Mouse (Mus musculus): ENCODE data around the gene Sema3f. TPM values are rescaled to one million over a fixed set of nuclear protein-coding genes. Genes with fewer than 3 reads are reported as not detected.

Gene Sema3f
- polyA plus RNA-seq, 1 experiment: 30.7 TPM

- 50% methylated on average over 14 of the region's 14 CpGs for WGBS
- no peak for TF ChIP-seq POLR2A (IDR thresholded peaks at IDR 0.05; ENCODE audit: low read depth, low read length)
- no peak for TF ChIP-seq CTCF (IDR thresholded peaks at IDR 0.05; ENCODE audit: extremely low read depth, insufficient read length, insufficient replicate concordance, low read depth, low read length)
- no peaks in the 10 kb centered on the region for H3K36me3 ChIP-seq (ENCODE audit: control insufficient read depth, insufficient read depth, low read length)
- H3K4me3 ChIP-seq (ENCODE audit: low read depth, low read length): peak overlapping the region; percentile 14; the same call in 1 of the 2 replicates
- H3K27ac ChIP-seq (ENCODE audit: insufficient read depth, low read depth, low read length): no peak overlapping the region
- H3K4me1 ChIP-seq (ENCODE audit: control insufficient read depth, insufficient read depth, insufficient read length, low read length): peaks cover 9% of the 10 kb centered on the region
- H3K27me3 ChIP-seq (ENCODE audit: control insufficient read depth, insufficient read depth, low read length): peaks cover 15% of the 10 kb centered on the region
Measured at GRCm38 (mm10) chr9:107706781-107707211, 3.5 kb downstream of the Sema3f start.

GRCm38 (mm10) chr9:107703337-107704122 is 6.7 kb downstream of the Sema3f start:
- TF ChIP-seq POLR2A (IDR thresholded peaks at IDR 0.05; ENCODE audit: low read depth, low read length) (no peak), CTCF (IDR thresholded peaks at IDR 0.05; ENCODE audit: extremely low read depth, insufficient read length, insufficient replicate concordance, low read depth, low read length) (no peak)
- 55% methylated on average over 14 of the region's 14 CpGs for WGBS
- H3K27me3 ChIP-seq (ENCODE audit: control insufficient read depth, insufficient read depth, low read length): peaks cover 7% of the 10 kb centered on the region
- H3K27ac ChIP-seq (ENCODE audit: insufficient read depth, low read depth, low read length): no peak overlapping the region
- no peaks in the 10 kb centered on the region for H3K36me3 ChIP-seq (ENCODE audit: control insufficient read depth, insufficient read depth, low read length)
- peaks cover 16% of the 10 kb centered on the region for H3K4me1 ChIP-seq (ENCODE audit: control insufficient read depth, insufficient read depth, insufficient read length, low read length)
- H3K4me3 ChIP-seq (ENCODE audit: low read depth, low read length): no peak overlapping the region

GRCm38 (mm10) chr9:107702606-107703185 is 7.6 kb downstream of the Sema3f start:
- Histone ChIP-seq H3K4me1 (ENCODE audit: control insufficient read depth, insufficient read depth, insufficient read length, low read length) (peaks cover 16% of the 10 kb centered on the region), H3K27ac (ENCODE audit: insufficient read depth, low read depth, low read length) (no peak overlapping the region)

GRCm38 (mm10) chr9:107701594-107701993 is 8.7 kb downstream of the Sema3f start:
- H3K4me3 ChIP-seq (ENCODE audit: low read depth, low read length): no peak overlapping the region
- H3K27me3 ChIP-seq (ENCODE audit: control insufficient read depth, insufficient read depth, low read length): no peaks in the 10 kb centered on the region
- 11% methylated on average over 12 of the region's 12 CpGs for WGBS
- H3K4me1 ChIP-seq (ENCODE audit: control insufficient read depth, insufficient read depth, insufficient read length, low read length): peaks cover 16% of the 10 kb centered on the region
- TF ChIP-seq POLR2A (IDR thresholded peaks at IDR 0.05; ENCODE audit: low read depth, low read length) (no peak), CTCF (IDR thresholded peaks at IDR 0.05; ENCODE audit: extremely low read depth, insufficient read length, insufficient replicate concordance, low read depth, low read length) (no peak)
- no peaks in the 10 kb centered on the region for H3K36me3 ChIP-seq (ENCODE audit: control insufficient read depth, insufficient read depth, low read length)
- H3K27ac ChIP-seq (ENCODE audit: insufficient read depth, low read depth, low read length): no peak overlapping the region

More at GRCm38 (mm10) chr9:107702606-107703185, 7.6 kb downstream of the Sema3f start:
- no peaks in the 10 kb centered on the region; the same call in 1 of the 2 replicates for H3K27me3 ChIP-seq (ENCODE audit: control insufficient read depth, insufficient read depth, low read length)
- H3K36me3 ChIP-seq (ENCODE audit: control insufficient read depth, insufficient read depth, low read length): no peaks in the 10 kb centered on the region
- TF ChIP-seq POLR2A (IDR thresholded peaks at IDR 0.05; ENCODE audit: low read depth, low read length) (no peak), CTCF (IDR thresholded peaks at IDR 0.05; ENCODE audit: extremely low read depth, insufficient read length, insufficient replicate concordance, low read depth, low read length) (no peak)
- H3K4me3 ChIP-seq (ENCODE audit: low read depth, low read length): no peak overlapping the region
- 74% methylated on average over 3 of the region's 3 CpGs for WGBS

- TF ChIP-seq CTCF (IDR thresholded peaks at IDR 0.05; ENCODE audit: extremely low read depth, insufficient read length, insufficient replicate concordance, low read depth, low read length) (no peak), POLR2A (IDR thresholded peaks at IDR 0.05; ENCODE audit: low read depth, low read length) (no peak)
- Histone ChIP-seq H3K4me1 (ENCODE audit: control insufficient read depth, insufficient read depth, insufficient read length, low read length) (peaks cover 16% of the 10 kb centered on the region), H3K27ac (ENCODE audit: insufficient read depth, low read depth, low read length) (0 out of 2 replicates have a peak overlapping the region, but pooled peaks have one; percentile 39), H3K36me3 (ENCODE audit: control insufficient read depth, insufficient read depth, low read length) (no peaks in the 10 kb centered on the region), H3K27me3 (ENCODE audit: control insufficient read depth, insufficient read depth, low read length) (no peaks in the 10 kb centered on the region), H3K4me3 (ENCODE audit: low read depth, low read length) (no peak overlapping the region)
- WGBS: 82% methylated on average over 6 of the region's 6 CpGs
Measured at GRCm38 (mm10) chr9:107700114-107700571, 10.1 kb downstream of the Sema3f start.

GRCm38 (mm10) chr9:107699376-107699980 is 10.8 kb downstream of the Sema3f start:
- TF ChIP-seq POLR2A (IDR thresholded peaks at IDR 0.05; ENCODE audit: low read depth, low read length) (no peak), CTCF (IDR thresholded peaks at IDR 0.05; ENCODE audit: extremely low read depth, insufficient read length, insufficient replicate concordance, low read depth, low read length) (no peak)
- 67% methylated on average over 9 of the region's 9 CpGs for WGBS
- H3K4me1 ChIP-seq (ENCODE audit: control insufficient read depth, insufficient read depth, insufficient read length, low read length): peaks cover 17% of the 10 kb centered on the region

More at GRCm38 (mm10) chr9:107699376-107699980, 10.8 kb downstream of the Sema3f start:
- Histone ChIP-seq H3K27ac (ENCODE audit: insufficient read depth, low read depth, low read length) (0 out of 2 replicates have a peak overlapping the region, but pooled peaks have one; percentile 39), H3K4me3 (ENCODE audit: low read depth, low read length) (no peak overlapping the region), H3K36me3 (ENCODE audit: control insufficient read depth, insufficient read depth, low read length) (no peaks in the 10 kb centered on the region), H3K27me3 (ENCODE audit: control insufficient read depth, insufficient read depth, low read length) (no peaks in the 10 kb centered on the region)

All from small intestine, adult 2 months (tissue).